Mouse (Mus musculus) liver, postnatal 0 days (tissue): ENCODE measurements around the gene Olfr412. TPM values are rescaled to one million over a fixed set of nuclear protein-coding genes. Genes with fewer than 3 reads are reported as not detected.

ENCODE experiments used
- ATAC-seq: fragments of 200-750 bp; cut with Nextera tagmentation; 2 replicates; pipeline ENCODE4 v1.8.0; 2017; ENCODE audit warnings: mild to moderate bottlenecking, moderate library complexity
- DNase-seq: peaks from one replicate; pipeline ENCODE4 v3.0.0-alpha.2; 2016
- H3K27ac ChIP-seq: fragments of 300-500 bp; sonication (generic); 2 replicates; pipeline ENCODE4 v1.5.1; 2014; ENCODE audit warnings: antibody characterized with exemption, moderate library complexity, mild to moderate bottlenecking, low read depth
- H3K27me3 ChIP-seq: fragments of 300-500 bp; sonication (generic); 2 replicates; pipeline ENCODE4 v1.6.1; 2014; ENCODE audit warnings: low read length, control low read depth, mixed read lengths; ENCODE audit not compliant: insufficient read depth
- H3K36me3 ChIP-seq: fragments of 300-500 bp; sonication (generic); replicated peaks from 2 replicates; pipeline ENCODE4 v1.6.1; 2014; ENCODE audit warnings: mild to moderate bottlenecking, control low read depth, low read length, moderate library complexity, mixed read lengths; ENCODE audit not compliant: insufficient read depth
- H3K4me1 ChIP-seq: fragments of 300-500 bp; sonication (generic); 2 replicates; pipeline ENCODE4 v1.6.1; 2014; ENCODE audit warnings: antibody characterized with exemption, mild to moderate bottlenecking, control low read depth; ENCODE audit not compliant: insufficient read depth
- H3K4me2 ChIP-seq: fragments of 300-500 bp; sonication (generic); 2 replicates; pipeline ENCODE4 v1.6.1; 2014; ENCODE audit warnings: low read depth, mild to moderate bottlenecking, low read length, moderate library complexity, mixed read lengths
- H3K4me3 ChIP-seq: fragments of 300-500 bp; sonication (generic); 2 replicates; pipeline ENCODE4 v1.5.1; 2014; ENCODE audit warnings: low read depth, low read length
- H3K9ac ChIP-seq: fragments of 300-500 bp; sonication (generic); replicated peaks from 2 replicates; pipeline ENCODE4 v1.6.1; 2014; ENCODE audit warnings: mild to moderate bottlenecking, moderate library complexity
- H3K9me3 ChIP-seq: fragments of 300-500 bp; sonication (generic); 2 replicates; pipeline ENCODE4 v1.6.1; 2016; ENCODE audit warnings: mild to moderate bottlenecking, control low read depth, low read length, mixed read lengths
- CTCF ChIP-seq: sonication (generic); IDR thresholded peaks from 2 replicates; pipeline ENCODE4 v1.5.1; 2016; ENCODE audit warnings: antibody characterized with exemption, low read depth
- EP300 ChIP-seq: IDR thresholded peaks from 2 replicates; pipeline ENCODE4 v1.6.1; 2016; ENCODE audit warnings: antibody characterized with exemption, low read depth, mild to moderate bottlenecking
- WGBS: fragments of 180-500 bp; shearing (Covaris S2); extraction: QIAGEN DNeasy Blood & Tissue Kit; methylation state at CpG from one replicate; pipeline ENCODE4 v1.1.7; 2014; ENCODE audit not compliant: insufficient replicate concordance; 5-methylcytosine and 5-hydroxymethylcytosine counted together
- polyA plus RNA-seq: library from polyadenylated mRNA; unstranded; fragments of >200 nt; fragmentation: Nextera tagmentation; extraction: Ambion mirVana; gene quantifications from 2 replicates; pipeline ENCODE4 v1.2.1, GENCODE M21; 2015

Olfr412 gene
- polyA plus RNA-seq, 1 experiment from 2014 or later, result not detected

GRCm38 (mm10) chr11:74409757-74410174 is 47.9 kb downstream of the Olfr412 start:
- DNase-seq (peak; percentile 68), ATAC-seq (peak; percentile 20; the same call in 1 of the 2 replicates)
- H3K4me1 ChIP-seq, result peaks cover 7% of the 10 kb centered on the region
- H3K4me2 ChIP-seq, result no peak overlapping the region
- no peak overlapping the region for H3K4me3 ChIP-seq
- H3K9me3 ChIP-seq, result no peaks in the 10 kb centered on the region
- no peaks in the 10 kb centered on the region for H3K36me3 ChIP-seq
- H3K27me3 ChIP-seq, result no peaks in the 10 kb centered on the region
- no peak overlapping the region for H3K9ac ChIP-seq
- TF ChIP-seq CTCF (no peak), EP300 (no peak)
- WGBS, result 70% methylated on average over 4 of the region's 4 CpGs
- no peak overlapping the region for H3K27ac ChIP-seq

- DNase-seq (no peak), ATAC-seq (no peak)
- Histone ChIP-seq H3K4me3 (no peak overlapping the region), H3K9ac (no peak overlapping the region), H3K27me3 (no peaks in the 10 kb centered on the region), H3K27ac (no peak overlapping the region), H3K4me1 (peaks cover 7% of the 10 kb centered on the region), H3K9me3 (no peaks in the 10 kb centered on the region), H3K4me2 (no peak overlapping the region), H3K36me3 (no peaks in the 10 kb centered on the region)
- WGBS, result 70% methylated on average over 3 of the region's 3 CpGs
- TF ChIP-seq EP300 (no peak), CTCF (no peak)
These were observed 50.1 kb downstream of the Olfr412 start for GRCm38 (mm10) chr11:74411943-74412342.

- DNase-seq (no peak), ATAC-seq (peak; percentile 60)
These were observed 50.6 kb downstream of the Olfr412 start for GRCm38 (mm10) chr11:74412462-74412861.

GRCm38 (mm10) chr11:74413449-74413972 is 51.6 kb downstream of the Olfr412 start:
- DNase-seq (no peak), ATAC-seq (no peak)
- peaks cover 7% of the 10 kb centered on the region for H3K4me1 ChIP-seq
- H3K4me2 ChIP-seq, result no peak overlapping the region
- no peak overlapping the region for H3K9ac ChIP-seq
- no peak overlapping the region for H3K27ac ChIP-seq
- TF ChIP-seq CTCF (no peak), EP300 (no peak)
- H3K9me3 ChIP-seq, result no peaks in the 10 kb centered on the region
- WGBS, result 64% methylated on average over 3 of the region's 3 CpGs
- no peaks in the 10 kb centered on the region for H3K36me3 ChIP-seq
- no peaks in the 10 kb centered on the region for H3K27me3 ChIP-seq
- H3K4me3 ChIP-seq, result no peak overlapping the region

More at GRCm38 (mm10) chr11:74412462-74412861, 50.6 kb downstream of the Olfr412 start:
- no peaks in the 10 kb centered on the region for H3K36me3 ChIP-seq
- H3K27ac ChIP-seq, result no peak overlapping the region
- no peak overlapping the region for H3K4me2 ChIP-seq
- no peaks in the 10 kb centered on the region for H3K9me3 ChIP-seq
- H3K27me3 ChIP-seq, result no peaks in the 10 kb centered on the region
- H3K4me1 ChIP-seq, result peaks cover 7% of the 10 kb centered on the region
- 68% methylated on average over 3 of the region's 3 CpGs for WGBS
- no peak for TF ChIP-seq EP300
- TF ChIP-seq CTCF, result no peak
- H3K4me3 ChIP-seq, result no peak overlapping the region
- no peak overlapping the region for H3K9ac ChIP-seq

GRCm38 (mm10) chr11:74414112-74414511 is 52.2 kb downstream of the Olfr412 start:
- 49% methylated on average over 9 of the region's 9 CpGs for WGBS
- no peak for DNase-seq
- peaks cover 6% of the 10 kb centered on the region for H3K4me1 ChIP-seq
- H3K36me3 ChIP-seq, result no peaks in the 10 kb centered on the region
- no peak overlapping the region for H3K9ac ChIP-seq
- no peaks in the 10 kb centered on the region for H3K27me3 ChIP-seq
- H3K4me3 ChIP-seq, result no peak overlapping the region
- TF ChIP-seq CTCF (no peak), EP300 (no peak)
- no peaks in the 10 kb centered on the region for H3K9me3 ChIP-seq
- no peak overlapping the region for H3K27ac ChIP-seq
- H3K4me2 ChIP-seq, result no peak overlapping the region
- no peak for ATAC-seq

- TF ChIP-seq EP300 (no peak), CTCF (no peak)
- Histone ChIP-seq H3K9me3 (no peaks in the 10 kb centered on the region), H3K9ac (no peak overlapping the region)
These were observed 53.9 kb downstream of the Olfr412 start for GRCm38 (mm10) chr11:74415736-74416135.

More at GRCm38 (mm10) chr11:74415736-74416135, 53.9 kb downstream of the Olfr412 start:
- ATAC-seq, result no peak
- Histone ChIP-seq H3K4me1 (no peaks in the 10 kb centered on the region), H3K27me3 (no peaks in the 10 kb centered on the region), H3K36me3 (no peaks in the 10 kb centered on the region), H3K4me3 (no peak overlapping the region), H3K4me2 (no peak overlapping the region), H3K27ac (no peak overlapping the region)
- DNase-seq, result no peak
- WGBS, result 85% methylated on average over 12 of the region's 12 CpGs

Other genes with a start within 250 kb of the Olfr412 start
- gene Olfr401, start 248.4 kb upstream of the Olfr412 start, polyA plus RNA-seq, result not detected in 2 replicates
- gene Olfr402, start 208.5 kb upstream of the Olfr412 start, polyA plus RNA-seq, result not detected in 2 replicates
- not detected in 2 replicates for gene Olfr403, start 175.8 kb upstream of the Olfr412 start, polyA plus RNA-seq
- gene Olfr43, start 150.7 kb upstream of the Olfr412 start, polyA plus RNA-seq, result not detected in 2 replicates
- not detected in 2 replicates for gene Olfr406, start 102.3 kb upstream of the Olfr412 start, polyA plus RNA-seq
- gene Olfr59, start 78.3 kb upstream of the Olfr412 start, polyA plus RNA-seq, result not detected in 2 replicates
- gene Olfr410, start 24.0 kb upstream of the Olfr412 start, polyA plus RNA-seq, result not detected in 2 replicates
- gene Olfr411, start 9.4 kb upstream of the Olfr412 start, polyA plus RNA-seq, result not detected in 2 replicates
- gene Rap1gap2, start 248.8 kb downstream of the Olfr412 start, polyA plus RNA-seq, result 0.75 and 0.84 TPM in 2 replicates